In the genomic region with DNA sequence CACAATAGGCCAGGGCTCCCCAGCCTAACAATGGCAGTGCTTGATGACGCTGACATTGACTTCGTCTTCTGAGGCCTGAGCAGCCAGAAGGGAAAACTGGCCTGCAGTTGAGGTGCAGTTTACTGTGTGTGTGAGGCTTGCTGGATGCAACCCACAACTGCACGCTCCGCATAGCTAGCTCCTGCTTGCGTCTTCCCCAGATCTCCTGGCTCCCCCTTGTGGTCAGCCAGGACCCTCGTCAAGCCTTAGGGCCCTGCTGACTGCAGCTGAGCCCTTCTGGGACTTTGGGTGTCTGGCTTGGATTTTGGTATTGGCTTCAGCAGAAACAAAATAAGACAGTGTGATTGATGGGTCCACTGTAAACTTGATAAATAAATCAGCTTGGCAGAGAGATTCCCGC, we compare ENCODE assay signal across 8 mouse cellular contexts.
DNase-seq lines count a peak whose midpoint lies in the region; ATAC-seq and TF ChIP-seq lines count a peak whose summit lies in the region.
"Had no signal": no experiment of that assay in that cellular context is flagged by ENCODE, and none has a peak within 500 bp of the region (broad histone marks: within the 10 kb centered on the region; RNA-seq: fewer than 3 reads in every experiment).

No protein-coding gene starts in this region.

- peak; percentile 95 for TF ChIP-seq CTCF in intestine, postnatal 0 days (IDR thresholded peaks at IDR 0.05; ENCODE audit: low read depth)
- TF ChIP-seq CTCF in midbrain, postnatal 0 days (IDR thresholded peaks at IDR 0.05): peak; percentile 91

- H3K9ac ChIP-seq in intestine, postnatal 0 days (ENCODE audit: low read depth, low read length): no peak overlapping the region
- no peak overlapping the region for H3K9ac ChIP-seq in midbrain, postnatal 0 days (replicated peaks; ENCODE audit: low read length, poor library complexity, severe bottlenecking)
- H3K9ac ChIP-seq: midbrain, embryonic 12.5 days had no signal

- H3K4me3 ChIP-seq in intestine, postnatal 0 days (ENCODE audit: low read depth, low read length): no peak overlapping the region
- no peak overlapping the region for H3K4me3 ChIP-seq in midbrain, postnatal 0 days (ENCODE audit: low read depth, low read length)
- H3K4me3 ChIP-seq: midbrain, embryonic 12.5 days had no signal

- H3K27me3 ChIP-seq in intestine, postnatal 0 days (replicated peaks; ENCODE audit: control insufficient read depth, insufficient read depth, low read length): no peaks in the 10 kb centered on the region
- no peaks in the 10 kb centered on the region for H3K27me3 ChIP-seq in midbrain, postnatal 0 days (ENCODE audit: insufficient read depth, low read length)

- DNase-seq in adipocyte (ENCODE audit: low spot score): peak; percentile 64
- peak; percentile 68 for DNase-seq in cerebellum, adult 9-10 months
- peak; percentile 17 to 54 for DNase-seq in frontal cortex, postnatal 10 days (ENCODE audit: low spot score in 2 of 2)
- peak; percentile 39 to 52 for DNase-seq in left cerebral cortex, postnatal 36 days (ENCODE audit: low spot score in 2 of 2)
- peak; percentile 80 for DNase-seq in midbrain, postnatal 0 days (ENCODE audit: low spot score)
- DNase-seq in spleen, postnatal 14 days (ENCODE audit: low spot score in 2 of 2): peak; percentile 16 to 45

- H3K4me2 ChIP-seq in intestine, postnatal 0 days (replicated peaks; ENCODE audit: low read depth): no peak overlapping the region
- H3K4me2 ChIP-seq in midbrain, postnatal 0 days (ENCODE audit: low read depth, low read length, poor library complexity, severe bottlenecking): no peak overlapping the region
- H3K4me2 ChIP-seq: midbrain, embryonic 12.5 days had no signal

- no peak overlapping the region for H3K27ac ChIP-seq in intestine, postnatal 0 days (ENCODE audit: low read depth, low read length)
- no peak overlapping the region for H3K27ac ChIP-seq in midbrain, postnatal 0 days (ENCODE audit: low read depth, low read length)
- H3K27ac ChIP-seq: midbrain, embryonic 12.5 days had no signal

- H3K9me3 ChIP-seq in intestine, postnatal 0 days (ENCODE audit: control insufficient read depth): no peaks in the 10 kb centered on the region
- H3K9me3 ChIP-seq in midbrain, postnatal 0 days (ENCODE audit: low read length): no peaks in the 10 kb centered on the region
- H3K9me3 ChIP-seq: midbrain, embryonic 12.5 days had no signal

- intact Hi-C loops in left cerebral cortex, postnatal 36 days (cut with DNase I): loop anchor here (1.0 to 5.0 kb wide), 3 partner anchors 52 to 219 kb away; no protein-coding TSS in a partner anchor

- H3K4me1 ChIP-seq in intestine, postnatal 0 days (replicated peaks; ENCODE audit: control insufficient read depth, insufficient read depth, low read length): no peaks in the 10 kb centered on the region
- H3K4me1 ChIP-seq in midbrain, postnatal 0 days (ENCODE audit: insufficient read depth, low read length): no peaks in the 10 kb centered on the region

- no peak for ATAC-seq in intestine, postnatal 0 days
- no peak; the same call in 1 of the 2 replicates for ATAC-seq in midbrain, postnatal 0 days (ENCODE audit: low FRiP score)

- WGBS in intestine, postnatal 0 days: 13% methylated on average over 7 of the region's 7 CpGs
- 13% methylated on average over 7 of the region's 7 CpGs for WGBS in midbrain, postnatal 0 days

- no peaks in the 10 kb centered on the region for H3K36me3 ChIP-seq in intestine, postnatal 0 days (ENCODE audit: control insufficient read depth, insufficient read depth)
- no peaks in the 10 kb centered on the region for H3K36me3 ChIP-seq in midbrain, postnatal 0 days (ENCODE audit: insufficient read depth, low read length)
- H3K36me3 ChIP-seq: midbrain, embryonic 12.5 days had no signal
